Mouse (Mus musculus): ENCODE data around the gene Itga9.

- TF ChIP-seq CTCF (conservative IDR thresholded peaks at IDR 0.05; ENCODE audit: insufficient read depth, insufficient read length, low read depth, low read length) (no peak), POLR2A (IDR thresholded peaks at IDR 0.05; ENCODE audit: low read depth, low read length) (no peak)
These were observed 77.0 kb downstream of the Itga9 start for GRCm38 (mm10) chr9:118683507-118683906.
